Mouse (Mus musculus): Measurements from ENCODE around the gene Gm4559.
A peak's percentile ranks its signal among the peaks of the same experiment; 100 is the strongest.
"Not testable (repeated sequence)": the region's sequence is repeated elsewhere in the genome, so short reads cannot be mapped to it uniquely, and the experiment has no call there.

The Gm4559 gene

DNA sequence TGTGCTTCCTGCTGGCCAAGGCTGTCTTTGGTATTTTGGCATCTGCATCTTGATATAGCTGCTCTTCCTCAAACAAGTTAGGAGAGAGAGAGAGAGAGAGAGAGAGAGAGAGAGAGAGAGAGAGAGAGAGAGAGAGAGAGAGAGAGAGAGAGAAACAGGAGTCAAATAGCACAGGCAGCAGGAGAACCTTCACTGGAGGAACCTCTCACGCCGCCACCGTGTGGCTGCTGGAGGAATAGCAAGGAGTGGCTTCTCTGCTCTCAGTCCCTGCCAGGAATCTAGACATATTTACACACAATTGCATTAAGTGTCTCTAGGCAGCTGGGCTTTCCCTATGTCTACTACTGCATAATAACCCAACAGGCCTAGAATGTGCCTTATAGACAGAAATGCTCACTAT, 4.0 kb upstream of the Gm4559 start:
- peak; percentile 33 to 47 for DNase-seq (ENCODE audit: low spot score in 2 of 2)

GRCm38 (mm10) chr7:142258254-142258653, 15.9 kb downstream of the Gm4559 start, which contains the start of gene Gm2431:
Gm2431 (minus strand) TSS chr7:142258354.
- DNase-seq (ENCODE audit: low spot score in 2 of 2): not testable (repeated sequence)

GRCm38 (mm10) chr7:142255517-142255916, 18.6 kb downstream of the Gm4559 start:
- peak in 1 of 2 experiments; percentile 34 for DNase-seq (ENCODE audit: low spot score in 2 of 2)

- peak; percentile 3 to 34 for DNase-seq (ENCODE audit: low spot score in 2 of 2)
Observed at GRCm38 (mm10) chr7:142249824-142250223, 24.3 kb downstream of the Gm4559 start.

DNA sequence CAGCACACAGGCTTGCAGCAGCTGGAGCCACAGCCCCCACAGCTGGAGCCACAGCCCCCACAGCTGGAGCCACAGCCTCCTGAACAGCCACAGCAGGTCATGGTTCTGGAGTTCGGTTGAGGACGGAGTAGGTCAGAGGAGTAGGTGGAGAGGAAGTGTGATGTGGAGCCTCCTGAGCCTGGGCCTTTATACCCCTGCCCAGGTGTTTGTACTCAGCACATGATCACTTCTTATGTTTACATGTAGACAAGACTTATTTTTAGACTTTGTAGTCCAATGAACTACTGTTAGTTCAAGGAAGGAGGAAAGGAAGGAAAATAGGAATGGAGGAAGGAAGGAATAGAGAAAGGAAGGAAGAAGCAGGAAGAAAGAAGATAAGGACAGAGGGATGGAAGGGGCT, 33.2 kb downstream of the Gm4559 start, which contains the start of gene Gm40460:
Gene Gm40460 (minus strand): TSS at position 101 of the 400 bp plus-strand sequence.
- no peak for DNase-seq (ENCODE audit: low spot score in 2 of 2)

DNA sequence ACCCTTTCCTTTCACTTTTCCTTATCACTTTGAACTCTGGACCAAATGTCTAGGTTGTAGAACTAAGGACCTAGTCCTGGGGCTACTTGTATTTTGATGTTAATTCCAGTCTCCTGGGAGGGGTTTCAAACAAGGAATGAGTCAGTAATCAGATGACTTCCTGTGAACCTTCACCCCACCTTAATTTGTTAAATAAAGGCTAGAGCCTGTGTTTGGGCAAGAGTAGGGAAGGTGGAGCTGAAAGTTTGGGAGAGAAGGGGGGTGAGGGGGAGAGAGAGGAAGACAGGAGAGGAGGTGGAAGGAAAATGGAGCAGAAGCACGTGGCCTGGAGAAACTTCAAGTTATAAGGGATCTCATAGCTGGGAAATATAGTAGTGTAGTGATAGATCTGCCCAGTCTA, 42.6 kb downstream of the Gm4559 start:
- DNase-seq (ENCODE audit: low spot score in 2 of 2): no peak

GRCm38 (mm10) chr7:142229871-142230270, 44.3 kb downstream of the Gm4559 start, which contains the start of gene Krtap5-5:
Krtap5-5 (minus strand) TSS chr7:142229971.
- DNase-seq (ENCODE audit: low spot score in 2 of 2): not testable (repeated sequence)

DNA sequence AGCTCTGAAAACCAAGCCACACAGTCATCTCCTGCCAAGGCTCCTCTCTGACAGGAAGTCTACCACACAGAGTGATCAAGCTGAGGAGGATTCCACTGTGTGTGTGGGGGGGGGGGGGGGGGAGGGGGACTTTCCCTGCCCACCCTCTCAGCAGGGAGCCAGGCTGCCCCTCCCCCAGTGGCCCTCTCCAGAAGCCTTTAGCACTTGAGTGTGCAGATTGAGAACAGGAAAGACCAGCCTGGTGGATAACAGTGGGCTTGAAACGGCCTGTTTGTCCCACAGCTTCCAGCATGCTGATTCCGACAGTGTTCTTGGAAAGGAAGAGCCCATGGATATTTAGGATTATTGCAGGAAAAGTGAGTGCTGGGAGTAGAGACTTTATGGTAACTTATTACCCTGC, 49.6 kb downstream of the Gm4559 start:
- no peak for DNase-seq (ENCODE audit: low spot score in 2 of 2)
